Mouse (Mus musculus): Measurements from ENCODE around the gene Donson.

DNA sequence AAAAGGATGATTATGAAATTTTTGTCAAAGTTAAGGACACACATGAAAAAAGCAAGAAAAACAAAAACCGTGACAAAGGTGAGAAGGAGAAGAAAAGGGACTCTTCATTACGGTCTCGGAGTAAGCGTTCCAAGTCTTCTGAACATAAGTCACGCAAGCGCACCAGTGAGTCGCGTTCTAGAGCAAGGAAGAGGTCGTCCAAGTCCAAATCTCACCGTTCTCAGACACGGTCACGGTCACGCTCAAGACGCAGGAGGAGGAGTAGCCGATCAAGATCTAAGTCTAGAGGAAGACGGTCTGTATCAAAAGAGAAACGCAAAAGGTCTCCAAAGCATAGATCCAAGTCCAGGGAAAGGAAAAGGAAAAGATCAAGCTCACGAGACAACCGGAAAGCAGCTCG, 28.8 kb downstream of the Donson start:
- TF ChIP-seq ZNF384 (IDR thresholded peaks at IDR 0.05; ENCODE audit: low read depth, low read length) (no peak), POLR2A (IDR thresholded peaks at IDR 0.05; ENCODE audit: control insufficient read depth in 1 of 2, insufficient read depth in 1 of 2, low read depth in 1 of 2, low read length in 2 of 2, poor library complexity in 1 of 2) (no peak), RAD21 (IDR thresholded peaks at IDR 0.05; ENCODE audit: low read depth, low read length) (no peak), SMC3 (IDR thresholded peaks at IDR 0.05; ENCODE audit: low read depth, low read length) (no peak), BHLHE40 (IDR thresholded peaks at IDR 0.05; ENCODE audit: borderline replicate concordance, low read depth, low read length) (no peak), KAT2A (conservative IDR thresholded peaks at IDR 0.05; ENCODE audit: low read depth, low read length) (no peak), CTCF (IDR thresholded peaks at IDR 0.05 in 2 of 3, conservative IDR thresholded peaks at IDR 0.05 in 1 of 3; ENCODE audit: control insufficient read depth in 1 of 3, insufficient read depth in 1 of 3, low read depth in 2 of 3, low read length in 3 of 3, poor library complexity in 1 of 3, severe bottlenecking in 1 of 3) (no peak), MAX (IDR thresholded peaks at IDR 0.05; ENCODE audit: low read length) (no peak)
